Comparison of ENCODE assay signal across 8 mouse cellular contexts in the genomic region with DNA sequence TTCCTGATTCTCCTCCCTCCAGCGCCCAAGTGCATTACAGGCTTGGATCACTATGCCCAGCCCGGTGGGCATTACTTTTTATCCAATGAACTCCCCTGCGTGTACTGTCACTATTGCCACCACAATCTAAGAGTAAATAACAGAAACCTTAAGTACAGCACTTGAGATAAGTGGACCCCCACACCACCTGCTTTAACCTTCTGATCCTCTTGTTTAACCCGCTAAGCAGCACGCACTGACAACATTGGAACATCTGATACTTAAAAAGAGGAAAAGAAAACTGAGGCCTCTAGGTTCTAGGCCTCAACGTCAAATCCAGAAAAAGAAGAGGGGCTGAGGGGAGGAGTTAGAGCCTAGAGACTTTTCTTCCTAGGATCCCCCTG. TPM values are rescaled to one million over a fixed set of nuclear protein-coding genes. Genes with fewer than 3 reads are reported as not detected.
DNase-seq lines count a peak whose midpoint lies in the region; ATAC-seq and TF ChIP-seq lines count a peak whose summit lies in the region.

No protein-coding gene starts in this region.

- peak overlapping the region; percentile 59 for H3K4me2 ChIP-seq in forebrain, embryonic 14.5 days (ENCODE audit: low read length)
- H3K4me2 ChIP-seq in liver, embryonic 16.5 days (ENCODE audit: low read depth, low read length): peak overlapping the region; percentile 80
- peak overlapping the region; percentile 78 for H3K4me2 ChIP-seq in stomach, embryonic 16.5 days (ENCODE audit: low read depth, low read length)

- H3K4me1 ChIP-seq in testis, adult 2 months (ENCODE audit: control insufficient read depth, insufficient read depth, low read length): peaks cover 7% of the 10 kb centered on the region
- 0 out of 2 replicates have a peak, but pooled peaks cover 4% of the 10 kb centered on the region for H3K4me1 ChIP-seq in forebrain, embryonic 14.5 days (ENCODE audit: control insufficient read depth, insufficient read depth, low read length)
- peaks cover 17% of the 10 kb centered on the region for H3K4me1 ChIP-seq in liver, embryonic 16.5 days (ENCODE audit: control insufficient read depth, low read depth, low read length)
- peaks cover 10% of the 10 kb centered on the region for H3K4me1 ChIP-seq in stomach, embryonic 16.5 days (ENCODE audit: control insufficient read depth, insufficient read depth, low read length)

- ATAC-seq in forebrain, embryonic 14.5 days: no peak; the same call in 1 of the 2 replicates
- no peak for ATAC-seq in liver, embryonic 16.5 days (ENCODE audit: low read depth)
- ATAC-seq in stomach, embryonic 16.5 days (ENCODE audit: insufficient read depth, low FRiP score): no peak

- no peak for TF ChIP-seq CTCF in testis, adult 2 months (IDR thresholded peaks at IDR 0.05; ENCODE audit: control insufficient read depth, insufficient read depth, insufficient replicate concordance, low read depth, low read length)

- H3K9ac ChIP-seq in forebrain, embryonic 14.5 days (ENCODE audit: low read length): peak overlapping the region; percentile 62
- H3K9ac ChIP-seq in liver, embryonic 16.5 days (ENCODE audit: low read depth, low read length): peak overlapping the region; percentile 84
- peak overlapping the region; percentile 85 for H3K9ac ChIP-seq in stomach, embryonic 16.5 days (ENCODE audit: low read length)

- TF ChIP-seq POLR2A in testis, adult 2 months (IDR thresholded peaks at IDR 0.05; ENCODE audit: control insufficient read depth, low read depth, low read length): no peak

- WGBS in forebrain, embryonic 14.5 days: 22% methylated on average over 6 of the region's 6 CpGs
- WGBS in liver, embryonic 16.5 days (ENCODE audit: insufficient replicate concordance): 20% methylated on average over 6 of the region's 6 CpGs
- 15% methylated on average over 6 of the region's 6 CpGs for WGBS in stomach, embryonic 16.5 days

- H3K36me3 ChIP-seq in testis, adult 2 months (ENCODE audit: control insufficient read depth, insufficient read depth, low read length): no peaks in the 10 kb centered on the region; the same call in 1 of the 2 replicates
- H3K36me3 ChIP-seq in forebrain, embryonic 14.5 days (ENCODE audit: control insufficient read depth, insufficient read depth, low read length): peaks cover 26% of the 10 kb centered on the region
- H3K36me3 ChIP-seq in liver, embryonic 16.5 days (ENCODE audit: control insufficient read depth, insufficient read depth): no peaks in the 10 kb centered on the region; the same call in 1 of the 2 replicates
- peaks cover 8% of the 10 kb centered on the region for H3K36me3 ChIP-seq in stomach, embryonic 16.5 days (ENCODE audit: control insufficient read depth, insufficient read depth, low read length)

- H3K9me3 ChIP-seq in forebrain, embryonic 14.5 days (replicated peaks; ENCODE audit: control insufficient read depth, low read length): no peaks in the 10 kb centered on the region
- no peaks in the 10 kb centered on the region for H3K9me3 ChIP-seq in liver, embryonic 16.5 days (replicated peaks; ENCODE audit: control insufficient read depth, low read length)
- H3K9me3 ChIP-seq in stomach, embryonic 16.5 days (replicated peaks; ENCODE audit: control insufficient read depth, low read length): no peaks in the 10 kb centered on the region

- no peak for DNase-seq in testis, postnatal 10 days (ENCODE audit: low spot score)
- DNase-seq in forebrain, embryonic 14.5 days (ENCODE audit: low spot score): no peak
- DNase-seq in right cerebral cortex, postnatal 14 days: no peak
- DNase-seq in thymus, postnatal 36 days: no peak
- DNase-seq in testis, postnatal 14 days (ENCODE audit: low spot score): no peak

- H3K27me3 ChIP-seq in testis, adult 2 months (ENCODE audit: control insufficient read depth, insufficient read depth, low read length): no peaks in the 10 kb centered on the region
- H3K27me3 ChIP-seq in forebrain, embryonic 14.5 days (replicated peaks; ENCODE audit: control insufficient read depth, insufficient read depth, low read length): no peaks in the 10 kb centered on the region
- no peaks in the 10 kb centered on the region for H3K27me3 ChIP-seq in liver, embryonic 16.5 days (ENCODE audit: control insufficient read depth, insufficient read depth, low read depth, low read length)
- H3K27me3 ChIP-seq in stomach, embryonic 16.5 days (ENCODE audit: control insufficient read depth, insufficient read depth, low read length): no peaks in the 10 kb centered on the region

- H3K4me3 ChIP-seq in testis, adult 2 months (ENCODE audit: control insufficient read depth, low read depth, low read length): peak overlapping the region; percentile 100
- peak overlapping the region; percentile 69 for H3K4me3 ChIP-seq in forebrain, embryonic 14.5 days (ENCODE audit: low read depth, low read length)
- H3K4me3 ChIP-seq in liver, embryonic 16.5 days (ENCODE audit: low read depth, low read length): peak overlapping the region; percentile 88
- peak overlapping the region; percentile 89 for H3K4me3 ChIP-seq in stomach, embryonic 16.5 days (replicated peaks; ENCODE audit: low read length)

- peak overlapping the region; percentile 96 for H3K27ac ChIP-seq in testis, adult 2 months (ENCODE audit: control insufficient read depth, insufficient read depth, low read depth, low read length)
- H3K27ac ChIP-seq in forebrain, embryonic 14.5 days (ENCODE audit: low read depth, low read length): peak overlapping the region; percentile 76; the same call in 1 of the 2 replicates
- peak overlapping the region; percentile 92 for H3K27ac ChIP-seq in liver, embryonic 16.5 days (ENCODE audit: low read length)
- peak overlapping the region; percentile 95 for H3K27ac ChIP-seq in stomach, embryonic 16.5 days (ENCODE audit: low read length)

RNA-seq across cellular contexts. Expression of a gene that starts 0.5 kb away (rescaled TPM):
- 34.5 and 38.7 TPM in 2 replicates for polyA plus RNA-seq in testis, adult 2 months (2012; rRNA removed)
- 62.8 and 67.6 TPM in 2 replicates for polyA plus RNA-seq in forebrain, embryonic 14.5 days (2014; fragmentation: Nextera tagmentation; extraction: Ambion mirVana)
- 17.1 and 20.4 TPM in 2 replicates for polyA plus RNA-seq in liver, embryonic 16.5 days (2015; fragmentation: Nextera tagmentation; extraction: Ambion mirVana)
- polyA plus RNA-seq in stomach, embryonic 16.5 days (2015; fragmentation: Nextera tagmentation; extraction: Ambion mirVana): 51.6 and 55.2 TPM in 2 replicates

RNA-seq across cellular contexts. Expression of a gene that starts 0.6 kb away (rescaled TPM):
- 3.7 and 3.8 TPM in 2 replicates for polyA plus RNA-seq in testis, adult 2 months (2012; rRNA removed)
- polyA plus RNA-seq in forebrain, embryonic 14.5 days (2014; fragmentation: Nextera tagmentation; extraction: Ambion mirVana): 24.6 and 29.0 TPM in 2 replicates
- 5.9 and 6.6 TPM in 2 replicates for polyA plus RNA-seq in liver, embryonic 16.5 days (2015; fragmentation: Nextera tagmentation; extraction: Ambion mirVana)
- polyA plus RNA-seq in stomach, embryonic 16.5 days (2015; fragmentation: Nextera tagmentation; extraction: Ambion mirVana): 13.8 and 16.7 TPM in 2 replicates

RNA-seq across cellular contexts. Expression of a gene that starts 21.8 kb away (rescaled TPM):
- polyA plus RNA-seq in testis, adult 2 months (2012; rRNA removed): 0.34 and 0.52 TPM in 2 replicates
- not detected in 2 replicates for polyA plus RNA-seq in forebrain, embryonic 14.5 days (2014; fragmentation: Nextera tagmentation; extraction: Ambion mirVana)
- not detected in 2 replicates for polyA plus RNA-seq in liver, embryonic 16.5 days (2015; fragmentation: Nextera tagmentation; extraction: Ambion mirVana)
- 3.4 TPM in 2 replicates for polyA plus RNA-seq in stomach, embryonic 16.5 days (2015; fragmentation: Nextera tagmentation; extraction: Ambion mirVana)

RNA-seq across cellular contexts. Expression of a gene that starts 29.2 kb away (rescaled TPM):
- 3.6 and 4.7 TPM in 2 replicates for polyA plus RNA-seq in testis, adult 2 months (2012; rRNA removed)
- 0.27 and 0.39 TPM in 2 replicates for polyA plus RNA-seq in forebrain, embryonic 14.5 days (2014; fragmentation: Nextera tagmentation; extraction: Ambion mirVana)
- 0.29 and 1.1 TPM in 2 replicates for polyA plus RNA-seq in liver, embryonic 16.5 days (2015; fragmentation: Nextera tagmentation; extraction: Ambion mirVana)
- 78.6 and 95.9 TPM in 2 replicates for polyA plus RNA-seq in stomach, embryonic 16.5 days (2015; fragmentation: Nextera tagmentation; extraction: Ambion mirVana)

RNA-seq across cellular contexts. Expression of a gene that starts 33.6 kb away (rescaled TPM):
- polyA plus RNA-seq in testis, adult 2 months (2012; rRNA removed): 4.7 and 4.8 TPM in 2 replicates
- polyA plus RNA-seq in forebrain, embryonic 14.5 days (2014; fragmentation: Nextera tagmentation; extraction: Ambion mirVana): 0.31 and 0.48 TPM in 2 replicates
- polyA plus RNA-seq in liver, embryonic 16.5 days (2015; fragmentation: Nextera tagmentation; extraction: Ambion mirVana): 0.14 and 0.18 TPM in 2 replicates
- 3.6 and 5.9 TPM in 2 replicates for polyA plus RNA-seq in stomach, embryonic 16.5 days (2015; fragmentation: Nextera tagmentation; extraction: Ambion mirVana)
